Mouse (Mus musculus): ENCODE results near the gene 1700015F17Rik. TPM values are rescaled to one million over a fixed set of nuclear protein-coding genes. Genes with fewer than 3 reads are reported as not detected.

Gene 1700015F17Rik
- polyA plus RNA-seq (2015; fragmentation: Nextera tagmentation; extraction: Ambion mirVana) = 0.26 TPM in 1 of 2 replicates, not detected in the other

GRCm38 (mm10) chr5:5479043-5479442, at the start of gene 1700015F17Rik:
Gene 1700015F17Rik, minus strand, starts transcription at chr5:5479143.
- no peaks in the 10 kb centered on the region for H3K4me1 ChIP-seq
- no peak for ATAC-seq (ENCODE audit: insufficient number of reproducible peaks, low FRiP score, low TSS enrichment, low read depth)
- no peak within 1 kb of the TSS for H3K27ac ChIP-seq
- 89% methylated on average over 6 of the region's 6 CpGs for WGBS
- H3K36me3 ChIP-seq = no peaks in the 10 kb centered on the region
- no peaks in the 10 kb centered on the region for H3K9me3 ChIP-seq
- H3K9ac ChIP-seq = no peak within 1 kb of the TSS
- no peak within 1 kb of the TSS for H3K4me2 ChIP-seq
- no peak within 1 kb of the TSS for H3K4me3 ChIP-seq
- no peaks in the 10 kb centered on the region for H3K27me3 ChIP-seq

DNA sequence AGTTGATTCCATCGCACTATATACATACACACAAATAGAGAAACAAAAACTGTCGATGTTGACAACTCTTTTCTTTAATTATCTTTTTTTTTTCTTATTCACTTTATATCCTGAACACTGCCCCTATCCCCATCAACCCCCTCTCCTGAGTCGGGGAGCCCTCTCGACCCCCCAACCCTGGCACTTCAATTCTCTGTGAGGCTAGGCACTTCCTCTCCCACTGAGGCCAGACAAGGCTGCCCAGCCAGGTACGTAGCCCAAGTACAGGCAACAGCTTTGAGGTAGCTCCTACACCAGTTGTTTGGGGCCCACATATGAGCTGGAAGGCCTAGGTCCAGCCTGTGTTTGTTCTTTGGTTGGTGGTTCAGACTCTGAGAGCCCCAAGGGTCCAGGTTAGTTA, 36.5 kb upstream of the 1700015F17Rik start:
- H3K27me3 ChIP-seq = no peaks in the 10 kb centered on the region
- no peak overlapping the region; the same call in 1 of the 2 replicates for H3K4me2 ChIP-seq
- no peaks in the 10 kb centered on the region for H3K4me1 ChIP-seq
- ATAC-seq (ENCODE audit: insufficient number of reproducible peaks, low FRiP score, low TSS enrichment, low read depth) = no peak
- H3K27ac ChIP-seq = no peak overlapping the region
- 79% methylated on average over 5 of the region's 5 CpGs for WGBS
- H3K36me3 ChIP-seq = 0 out of 2 replicates have a peak, but pooled peaks cover 10% of the 10 kb centered on the region
- H3K9me3 ChIP-seq = no peaks in the 10 kb centered on the region
- H3K9ac ChIP-seq = no peak overlapping the region
- H3K4me3 ChIP-seq = no peak overlapping the region

DNA sequence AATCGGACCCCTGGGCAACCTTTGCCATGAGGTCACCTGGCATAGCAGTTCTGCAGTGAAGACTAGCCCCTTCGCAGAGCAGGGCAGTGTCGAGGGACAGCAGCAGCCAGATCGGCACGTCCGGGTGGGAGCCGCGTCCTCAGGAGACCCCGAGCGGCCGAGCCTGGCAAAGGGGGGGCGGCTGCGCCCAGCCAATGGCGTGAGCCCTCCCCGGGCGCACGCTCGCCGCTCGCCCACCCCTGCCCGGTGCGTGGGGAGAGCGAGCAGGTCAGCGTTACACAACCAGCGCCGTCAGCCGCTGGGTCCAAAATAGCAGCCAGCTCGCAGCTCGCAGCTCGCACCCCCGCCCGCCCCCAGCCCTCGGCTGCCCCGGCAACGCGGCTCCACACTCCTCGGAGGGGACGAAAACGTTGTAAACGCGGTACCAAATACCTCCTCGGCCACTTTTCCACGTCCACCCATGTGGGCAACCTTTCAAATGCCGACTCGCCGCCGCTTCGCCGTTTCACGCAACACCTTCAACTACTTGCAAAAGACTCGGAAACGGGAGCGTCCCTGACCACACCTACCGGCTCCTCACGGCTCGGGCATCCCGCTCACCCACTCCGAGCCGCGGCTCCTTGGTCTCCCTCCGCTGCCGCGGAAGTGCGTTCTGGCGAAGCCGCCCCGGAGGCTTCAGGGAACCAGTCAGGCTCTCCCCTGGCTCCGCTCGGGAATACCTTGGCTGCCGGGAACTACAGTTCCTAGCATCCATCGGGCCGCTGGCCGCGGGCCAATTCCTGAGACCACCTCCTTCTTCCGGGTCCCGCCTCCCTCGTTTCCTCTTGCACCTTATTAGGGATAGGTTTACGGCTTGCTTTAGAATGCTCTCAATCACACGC, 35.5 kb upstream of the 1700015F17Rik start, which contains the start of gene Cldn12:
Cldn12 (minus strand) TSS at position 763 of the 881 bp plus-strand sequence.
- H3K4me2 ChIP-seq = peak within 1 kb of the TSS; percentile 77
- peak within 1 kb of the TSS; percentile 88 for H3K27ac ChIP-seq
- WGBS = under 1% methylated on average over 78 of the region's 79 CpGs
- no peaks in the 10 kb centered on the region for H3K9me3 ChIP-seq
- H3K27me3 ChIP-seq = no peaks in the 10 kb centered on the region
- H3K4me1 ChIP-seq = no peaks in the 10 kb centered on the region
- H3K9ac ChIP-seq = peak within 1 kb of the TSS; percentile 60
- peak within 1 kb of the TSS; percentile 59 for H3K4me3 ChIP-seq
- ATAC-seq (ENCODE audit: insufficient number of reproducible peaks, low FRiP score, low TSS enrichment, low read depth) = peak; percentile 95
- 0 out of 2 replicates have a peak, but pooled peaks cover 10% of the 10 kb centered on the region for H3K36me3 ChIP-seq

GRCm38 (mm10) chr5:5511401-5511800, 32.5 kb upstream of the 1700015F17Rik start:
- Histone ChIP-seq H3K4me1 (no peaks in the 10 kb centered on the region), H3K36me3 (peaks cover 31% of the 10 kb centered on the region), H3K27me3 (no peaks in the 10 kb centered on the region), H3K9ac (no peak overlapping the region), H3K4me3 (no peak overlapping the region), H3K9me3 (no peaks in the 10 kb centered on the region), H3K4me2 (no peak overlapping the region), H3K27ac (no peak overlapping the region)
- 84% methylated on average over 3 of the region's 3 CpGs for WGBS
- ATAC-seq (ENCODE audit: insufficient number of reproducible peaks, low FRiP score, low TSS enrichment, low read depth) = no peak

GRCm38 (mm10) chr5:5510989-5511388, 32.0 kb upstream of the 1700015F17Rik start:
- H3K4me3 ChIP-seq = no peak overlapping the region
- H3K27me3 ChIP-seq = no peaks in the 10 kb centered on the region
- H3K4me1 ChIP-seq = no peaks in the 10 kb centered on the region
- no peak overlapping the region for H3K4me2 ChIP-seq
- H3K9ac ChIP-seq = no peak overlapping the region
- WGBS = 79% methylated on average over 5 of the region's 5 CpGs
- no peak for ATAC-seq (ENCODE audit: insufficient number of reproducible peaks, low FRiP score, low TSS enrichment, low read depth)
- no peak overlapping the region for H3K27ac ChIP-seq
- H3K9me3 ChIP-seq = no peaks in the 10 kb centered on the region
- peaks cover 32% of the 10 kb centered on the region for H3K36me3 ChIP-seq

GRCm38 (mm10) chr5:5510304-5510887, 31.5 kb upstream of the 1700015F17Rik start:
- Histone ChIP-seq H3K27me3 (no peaks in the 10 kb centered on the region), H3K9me3 (no peaks in the 10 kb centered on the region), H3K4me3 (no peak overlapping the region), H3K4me1 (no peaks in the 10 kb centered on the region), H3K27ac (no peak overlapping the region), H3K4me2 (no peak overlapping the region), H3K36me3 (peaks cover 36% of the 10 kb centered on the region), H3K9ac (no peak overlapping the region)
- no peak for ATAC-seq (ENCODE audit: insufficient number of reproducible peaks, low FRiP score, low TSS enrichment, low read depth)
- WGBS = 72% methylated on average over 10 of the region's 10 CpGs

DNA sequence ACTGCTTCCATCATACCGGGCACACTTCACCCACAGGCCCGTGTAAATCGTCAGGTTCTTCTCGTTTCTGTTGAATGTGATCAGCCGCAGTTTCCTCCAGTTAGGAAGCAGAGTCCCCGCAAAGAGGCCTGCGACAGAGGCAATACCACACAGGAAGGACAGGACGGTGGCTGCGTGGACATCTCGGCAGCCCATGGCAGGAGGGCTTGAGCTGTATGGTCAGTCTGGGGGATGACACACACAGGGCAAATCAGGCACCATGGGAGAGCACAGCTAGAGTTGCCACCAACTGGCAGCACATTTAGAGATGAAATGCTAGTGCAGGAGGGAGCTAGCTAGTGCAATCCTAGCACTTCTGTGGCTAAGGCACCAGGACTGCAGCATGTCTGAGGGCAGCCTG, 29.3 kb upstream of the 1700015F17Rik start:
- H3K9ac ChIP-seq = no peak overlapping the region
- no peak for ATAC-seq (ENCODE audit: insufficient number of reproducible peaks, low FRiP score, low TSS enrichment, low read depth)
- no peak overlapping the region for H3K4me2 ChIP-seq
- peaks cover 45% of the 10 kb centered on the region for H3K36me3 ChIP-seq
- no peaks in the 10 kb centered on the region for H3K27me3 ChIP-seq
- no peaks in the 10 kb centered on the region for H3K9me3 ChIP-seq
- H3K4me1 ChIP-seq = no peaks in the 10 kb centered on the region
- H3K27ac ChIP-seq = no peak overlapping the region
- 87% methylated on average over 10 of the region's 10 CpGs for WGBS
- H3K4me3 ChIP-seq = no peak overlapping the region

DNA sequence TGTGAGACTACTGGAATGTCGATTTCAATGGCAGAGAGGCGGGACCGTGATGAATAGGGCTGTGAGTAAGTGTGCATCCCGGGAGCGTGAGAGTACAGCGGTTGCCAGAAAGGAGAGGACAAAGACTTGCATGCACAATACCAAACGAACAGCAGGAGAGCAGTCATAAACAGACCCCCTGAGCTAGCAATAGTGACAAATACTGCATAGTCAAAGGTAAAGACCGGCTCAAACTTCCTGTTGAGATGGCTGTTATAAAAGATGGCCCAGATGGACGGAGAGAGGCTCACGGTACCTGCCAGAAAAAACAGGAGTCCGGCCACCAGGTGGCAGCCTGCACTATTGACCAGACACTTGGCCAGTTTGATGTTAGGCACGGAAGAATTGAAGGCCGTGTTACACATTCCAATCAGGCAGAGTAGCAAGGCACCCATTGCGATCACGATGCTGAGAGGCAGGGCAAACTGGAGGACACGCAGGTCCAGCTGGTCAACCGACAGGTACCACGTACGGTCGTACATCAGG, 28.8 kb upstream of the 1700015F17Rik start:
- no peak for ATAC-seq (ENCODE audit: insufficient number of reproducible peaks, low FRiP score, low TSS enrichment, low read depth)
- Histone ChIP-seq H3K36me3 (peaks cover 45% of the 10 kb centered on the region), H3K4me3 (no peak overlapping the region), H3K9me3 (no peaks in the 10 kb centered on the region), H3K27me3 (no peaks in the 10 kb centered on the region), H3K9ac (no peak overlapping the region), H3K27ac (no peak overlapping the region), H3K4me2 (no peak overlapping the region), H3K4me1 (no peaks in the 10 kb centered on the region)
- 61% methylated on average over 20 of the region's 20 CpGs for WGBS

GRCm38 (mm10) chr5:5504456-5504855, 25.5 kb upstream of the 1700015F17Rik start:
- Histone ChIP-seq H3K4me2 (no peak overlapping the region), H3K36me3 (peaks cover 35% of the 10 kb centered on the region), H3K27ac (no peak overlapping the region), H3K9me3 (no peaks in the 10 kb centered on the region), H3K4me1 (no peaks in the 10 kb centered on the region), H3K4me3 (no peak overlapping the region), H3K27me3 (no peaks in the 10 kb centered on the region), H3K9ac (no peak overlapping the region)
- WGBS = 93% methylated on average over 13 of the region's 13 CpGs
- no peak for ATAC-seq (ENCODE audit: insufficient number of reproducible peaks, low FRiP score, low TSS enrichment, low read depth)

GRCm38 (mm10) chr5:5503381-5503780, 24.4 kb upstream of the 1700015F17Rik start:
- no peaks in the 10 kb centered on the region for H3K4me1 ChIP-seq
- H3K4me2 ChIP-seq = no peak overlapping the region
- H3K9me3 ChIP-seq = no peaks in the 10 kb centered on the region
- ATAC-seq (ENCODE audit: insufficient number of reproducible peaks, low FRiP score, low TSS enrichment, low read depth) = no peak
- H3K9ac ChIP-seq = no peak overlapping the region
- 73% methylated on average over 4 of the region's 4 CpGs for WGBS
- H3K27me3 ChIP-seq = no peaks in the 10 kb centered on the region
- H3K4me3 ChIP-seq = no peak overlapping the region
- no peak overlapping the region for H3K27ac ChIP-seq
- peaks cover 34% of the 10 kb centered on the region for H3K36me3 ChIP-seq

GRCm38 (mm10) chr5:5501583-5501982, 22.6 kb upstream of the 1700015F17Rik start:
- H3K9me3 ChIP-seq = no peaks in the 10 kb centered on the region
- no peak overlapping the region for H3K4me3 ChIP-seq
- no peak overlapping the region for H3K4me2 ChIP-seq
- H3K9ac ChIP-seq = no peak overlapping the region
- WGBS = 83% methylated on average over 2 of the region's 2 CpGs
- no peak overlapping the region for H3K27ac ChIP-seq
- no peaks in the 10 kb centered on the region for H3K4me1 ChIP-seq
- peaks cover 16% of the 10 kb centered on the region; the same call in 1 of the 2 replicates for H3K36me3 ChIP-seq
- no peaks in the 10 kb centered on the region for H3K27me3 ChIP-seq
- ATAC-seq (ENCODE audit: insufficient number of reproducible peaks, low FRiP score, low TSS enrichment, low read depth) = no peak

- no peak overlapping the region for H3K4me3 ChIP-seq
- H3K36me3 ChIP-seq = no peaks in the 10 kb centered on the region
- no peak overlapping the region for H3K9ac ChIP-seq
- WGBS = 59% methylated on average over 3 of the region's 3 CpGs
- no peaks in the 10 kb centered on the region for H3K4me1 ChIP-seq
- peaks cover 6% of the 10 kb centered on the region; the same call in 1 of the 2 replicates for H3K27me3 ChIP-seq
- no peak overlapping the region for H3K27ac ChIP-seq
- H3K4me2 ChIP-seq = no peak overlapping the region
- no peaks in the 10 kb centered on the region for H3K9me3 ChIP-seq
- no peak for ATAC-seq (ENCODE audit: insufficient number of reproducible peaks, low FRiP score, low TSS enrichment, low read depth)
Observed at GRCm38 (mm10) chr5:5496393-5496792, 17.4 kb upstream of the 1700015F17Rik start.

Measured in limb, embryonic 15.5 days (tissue).